Mouse (Mus musculus) kidney, adult 2 months (tissue): ENCODE measurements around the gene Atrnl1. TPM values are rescaled to one million over a fixed set of nuclear protein-coding genes. Genes with fewer than 3 reads are reported as not detected.

Experiments used
- DNase-seq: peaks from one replicate; pipeline ENCODE4 v3.0.0; 2021
- H3K27ac ChIP-seq: fragments of 200-500 bp; 2 replicates; pipeline ENCODE4 v1.5.1; 2012; ENCODE audit warnings: low read depth, low read length, control low read depth, inconsistent platforms; ENCODE audit not compliant: insufficient read depth
- H3K27me3 ChIP-seq: fragments of 200-500 bp; replicated peaks from 2 replicates; pipeline ENCODE4 v1.6.1; 2012; ENCODE audit warnings: mild to moderate bottlenecking, moderate library complexity, low read length, inconsistent platforms; ENCODE audit not compliant: control insufficient read depth, insufficient read depth
- H3K36me3 ChIP-seq: fragments of 200-500 bp; 2 replicates; pipeline ENCODE4 v1.6.1; 2012; ENCODE audit warnings: mild to moderate bottlenecking, moderate library complexity, low read length, inconsistent platforms; ENCODE audit not compliant: control insufficient read depth, insufficient read depth
- H3K4me1 ChIP-seq: fragments of 200-500 bp; 2 replicates; pipeline ENCODE4 v1.6.1; 2011; ENCODE audit warnings: low read length; ENCODE audit not compliant: control insufficient read depth, insufficient read depth
- H3K4me3 ChIP-seq: fragments of 200-500 bp; 2 replicates; pipeline ENCODE4 v1.5.1; 2011; ENCODE audit warnings: mild to moderate bottlenecking, low read depth, low read length, control low read depth; ENCODE audit not compliant: insufficient read depth
- CTCF ChIP-seq: fragments of 200-500 bp; conservative IDR thresholded peaks from 2 replicates; pipeline ENCODE4 v1.5.1; 2011; ENCODE audit warnings: low read depth, mild to moderate bottlenecking, control low read depth, low read length, moderate library complexity, mixed read lengths; ENCODE audit not compliant: insufficient read depth, insufficient read length
- POLR2A ChIP-seq: fragments of 200-500 bp; IDR thresholded peaks from one replicate; pipeline ENCODE4 v1.6.1; 2011; ENCODE audit warnings: low read depth, low read length, control low read depth
- WGBS: fragments of 180-500 bp; shearing (Covaris S2); methylation state at CpG from one replicate; pipeline ENCODE4 v1.1.7; 2018; 5-methylcytosine and 5-hydroxymethylcytosine counted together
- polyA plus RNA-seq: library from polyadenylated mRNA; depleted of rRNA; stranded (reverse); fragments of >200 nt; gene quantifications from 2 replicates; pipeline ENCODE4 v1.2.3, GENCODE M21; 2012

Atrnl1 gene
- polyA plus RNA-seq, 1 experiment, result 13.4 TPM

GRCm38 (mm10) chr19:57956459-57956858, 345.6 kb downstream of the Atrnl1 start:
- TF ChIP-seq CTCF (no peak), POLR2A (no peak)

DNA sequence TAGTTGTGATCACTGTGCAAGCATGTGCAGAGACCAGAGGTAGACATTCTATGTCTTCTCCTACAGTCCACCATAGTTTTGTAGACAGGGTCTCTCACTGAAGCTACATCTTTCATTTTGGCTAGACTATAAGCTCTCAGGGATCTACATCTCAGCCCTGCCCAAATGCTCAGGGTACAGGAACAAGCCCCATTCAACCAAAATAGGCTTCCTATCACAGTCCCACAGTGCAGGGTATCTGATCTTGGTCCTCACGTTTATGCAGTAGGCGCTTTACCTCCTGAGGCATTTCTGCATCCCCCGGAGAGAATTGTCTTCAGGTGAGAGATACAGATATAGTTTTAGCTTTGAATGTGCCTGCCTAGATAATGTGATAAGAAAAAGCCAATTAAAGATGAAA, 346.5 kb downstream of the Atrnl1 start:
- no peak for DNase-seq
- WGBS, result 95% methylated on average over 3 of the region's 3 CpGs
- no peaks in the 10 kb centered on the region for H3K4me1 ChIP-seq
- no peak overlapping the region for H3K27ac ChIP-seq
- H3K27me3 ChIP-seq, result no peaks in the 10 kb centered on the region
- no peaks in the 10 kb centered on the region for H3K36me3 ChIP-seq
- TF ChIP-seq POLR2A (no peak), CTCF (no peak)
- no peak overlapping the region for H3K4me3 ChIP-seq

More at GRCm38 (mm10) chr19:57956459-57956858, 345.6 kb downstream of the Atrnl1 start:
- DNase-seq, result no peak
- no peak overlapping the region for H3K27ac ChIP-seq
- no peaks in the 10 kb centered on the region for H3K4me1 ChIP-seq
- no peaks in the 10 kb centered on the region for H3K36me3 ChIP-seq
- no peaks in the 10 kb centered on the region for H3K27me3 ChIP-seq
- 86% methylated on average over 3 of the region's 3 CpGs for WGBS
- H3K4me3 ChIP-seq, result no peak overlapping the region

- TF ChIP-seq CTCF, result no peak
- TF ChIP-seq POLR2A, result no peak
- no peaks in the 10 kb centered on the region for H3K27me3 ChIP-seq
- H3K36me3 ChIP-seq, result no peaks in the 10 kb centered on the region
Observed at GRCm38 (mm10) chr19:57958154-57958553, 347.3 kb downstream of the Atrnl1 start.

GRCm38 (mm10) chr19:57958726-57959125, 347.9 kb downstream of the Atrnl1 start:
- Histone ChIP-seq H3K4me3 (no peak overlapping the region), H3K27ac (no peak overlapping the region), H3K36me3 (no peaks in the 10 kb centered on the region), H3K27me3 (no peaks in the 10 kb centered on the region), H3K4me1 (no peaks in the 10 kb centered on the region)
- no peak for DNase-seq
- 93% methylated on average over 5 of the region's 5 CpGs for WGBS
- TF ChIP-seq CTCF, result no peak
- no peak for TF ChIP-seq POLR2A

More at GRCm38 (mm10) chr19:57958154-57958553, 347.3 kb downstream of the Atrnl1 start:
- H3K27ac ChIP-seq, result no peak overlapping the region
- DNase-seq, result no peak
- no peak overlapping the region for H3K4me3 ChIP-seq
- H3K4me1 ChIP-seq, result no peaks in the 10 kb centered on the region

DNA sequence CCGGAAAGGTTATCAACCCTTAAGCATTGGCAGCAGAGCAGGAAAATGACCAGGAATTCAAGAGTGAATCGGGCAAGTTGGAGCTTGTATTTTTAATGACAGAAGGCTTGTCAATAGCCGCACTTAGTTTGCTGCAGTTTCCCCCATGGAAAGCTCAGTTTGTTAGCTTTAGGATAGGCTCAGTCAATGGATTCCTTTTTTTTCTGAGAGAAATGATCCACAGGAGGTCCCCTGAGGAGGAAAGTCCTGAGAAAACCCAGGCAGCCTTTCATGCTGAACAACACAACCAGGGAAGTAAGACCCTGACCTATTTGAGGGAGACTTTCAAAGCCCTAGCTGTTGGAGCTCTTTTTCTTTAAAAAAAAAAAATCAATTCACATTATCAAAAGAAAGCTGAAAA, 350.5 kb downstream of the Atrnl1 start:
- Histone ChIP-seq H3K27ac (no peak overlapping the region), H3K4me1 (no peaks in the 10 kb centered on the region), H3K4me3 (no peak overlapping the region), H3K27me3 (no peaks in the 10 kb centered on the region), H3K36me3 (no peaks in the 10 kb centered on the region)
- 93% methylated on average over 3 of the region's 3 CpGs for WGBS
- TF ChIP-seq POLR2A, result no peak
- no peak for TF ChIP-seq CTCF
- no peak for DNase-seq

DNA sequence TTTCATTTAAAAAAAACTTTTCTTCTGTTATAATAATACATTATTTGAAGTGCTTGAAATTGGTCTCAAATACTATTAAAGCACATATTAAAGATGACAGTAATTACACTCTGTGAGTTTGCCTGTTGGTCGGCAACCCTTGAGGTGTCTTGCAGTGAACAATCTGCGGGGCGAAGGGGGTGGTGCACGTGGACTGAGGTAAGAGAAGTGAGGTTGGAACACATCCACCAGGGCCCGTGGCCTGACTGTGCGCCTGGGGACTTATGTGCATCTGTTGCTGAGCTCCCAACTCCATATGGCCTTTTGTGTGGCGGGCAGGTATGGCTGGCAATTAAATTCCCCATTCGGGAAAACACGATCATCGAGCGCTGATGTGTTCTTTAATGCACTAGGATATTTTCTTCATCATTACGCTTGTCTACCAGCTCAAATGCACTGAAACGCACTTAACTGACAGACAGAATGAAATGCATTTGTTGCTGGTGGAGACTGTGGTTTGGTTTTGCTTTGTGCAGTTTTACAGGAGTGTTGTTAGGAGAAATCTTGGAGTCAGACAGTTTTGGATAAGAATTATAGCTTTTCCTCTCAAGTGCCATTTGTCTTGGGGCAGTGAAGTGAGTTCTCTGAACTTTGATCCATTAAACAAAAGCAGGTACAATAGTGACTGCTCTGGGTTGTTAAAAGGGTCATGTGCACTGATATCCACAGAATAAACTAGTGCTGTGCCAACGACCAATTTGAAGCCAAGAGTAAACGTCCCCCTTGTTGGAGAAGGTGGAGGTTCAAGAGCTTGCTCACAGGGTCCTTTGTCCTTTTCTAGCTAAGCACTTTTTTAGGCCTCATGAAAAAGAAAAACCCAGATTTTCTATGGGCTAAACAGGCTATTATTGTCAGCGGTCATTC, 351.2 kb downstream of the Atrnl1 start:
- Histone ChIP-seq H3K4me1 (no peaks in the 10 kb centered on the region), H3K4me3 (no peak overlapping the region), H3K36me3 (no peaks in the 10 kb centered on the region), H3K27ac (no peak overlapping the region), H3K27me3 (no peaks in the 10 kb centered on the region)
- no peak for DNase-seq
- no peak for TF ChIP-seq POLR2A
- no peak for TF ChIP-seq CTCF
- WGBS, result 84% methylated on average over 16 of the region's 16 CpGs

DNA sequence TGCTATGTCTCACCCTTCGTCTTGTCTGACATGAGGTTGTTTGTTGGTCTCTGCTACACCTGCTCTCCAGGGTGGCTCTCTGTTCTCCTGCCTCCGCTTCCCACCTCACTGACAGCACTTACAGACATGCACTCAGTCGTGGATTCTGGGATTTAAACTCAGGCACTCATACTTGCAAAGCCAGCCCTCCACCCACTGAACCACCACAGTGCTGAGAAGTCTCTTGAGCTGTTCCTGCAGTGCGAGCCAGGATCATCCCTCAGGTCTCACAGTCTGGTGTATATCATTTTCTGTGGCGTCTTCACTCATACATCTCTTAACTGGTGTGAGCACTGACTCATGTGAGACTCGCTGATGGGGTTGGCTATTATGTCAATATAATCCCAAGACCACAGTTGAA, 353.0 kb downstream of the Atrnl1 start:
- no peaks in the 10 kb centered on the region for H3K4me1 ChIP-seq
- TF ChIP-seq CTCF, result no peak
- TF ChIP-seq POLR2A, result no peak
- 93% methylated on average over 6 of the region's 6 CpGs for WGBS
- H3K4me3 ChIP-seq, result no peak overlapping the region
- H3K36me3 ChIP-seq, result no peaks in the 10 kb centered on the region
- no peaks in the 10 kb centered on the region for H3K27me3 ChIP-seq
- no peak overlapping the region for H3K27ac ChIP-seq
- no peak for DNase-seq
